Mouse (Mus musculus): Measurements from ENCODE around the gene Zfp202.
"Not testable (repeated sequence)": the region's sequence is repeated elsewhere in the genome, so short reads cannot be mapped to it uniquely, and the experiment has no call there.

Gene Zfp202

GRCm38 (mm10) chr9:40192098-40193038 is at the start of gene Zfp202:
Gene Zfp202 (plus strand): TSS chr9:40192316.
- DNase-seq (ENCODE audit: low spot score in 2 of 2) = peak; percentile 80 to 83

- no peak for DNase-seq (ENCODE audit: low spot score in 2 of 2)
These were observed 36.9 kb upstream of the Zfp202 start for GRCm38 (mm10) chr9:40155118-40155644.

GRCm38 (mm10) chr9:40166446-40166845 is 25.7 kb upstream of the Zfp202 start:
- no peak for DNase-seq (ENCODE audit: low spot score in 2 of 2)

GRCm38 (mm10) chr9:40177017-40177416 is 15.1 kb upstream of the Zfp202 start:
- DNase-seq (ENCODE audit: low spot score in 2 of 2) = no peak

- DNase-seq (ENCODE audit: low spot score in 2 of 2) = no peak
These were observed 11.5 kb upstream of the Zfp202 start, which contains the start of gene Olfr986 for GRCm38 (mm10) chr9:40180620-40181019. Gene Olfr986 (plus strand): TSS chr9:40180920.

GRCm38 (mm10) chr9:40185166-40185565 is 7.0 kb upstream of the Zfp202 start:
- DNase-seq (ENCODE audit: low spot score in 2 of 2) = not testable (repeated sequence)

GRCm38 (mm10) chr9:40191086-40191876 is 835 bp upstream of the Zfp202 start:
- DNase-seq (ENCODE audit: low spot score in 2 of 2) = no peak

- no peak for DNase-seq (ENCODE audit: low spot score in 2 of 2)
These were observed 3.9 kb downstream of the Zfp202 start for GRCm38 (mm10) chr9:40195981-40196380.

- DNase-seq (ENCODE audit: low spot score in 2 of 2) = no peak
These were observed 14.4 kb downstream of the Zfp202 start for GRCm38 (mm10) chr9:40206546-40206950.

- DNase-seq (ENCODE audit: low spot score in 2 of 2) = no peak
These were observed 18.6 kb downstream of the Zfp202 start for GRCm38 (mm10) chr9:40210744-40211143.

GRCm38 (mm10) chr9:40214058-40214457 is 21.9 kb downstream of the Zfp202 start:
- DNase-seq (ENCODE audit: low spot score in 2 of 2) = no peak

- no peak for DNase-seq (ENCODE audit: low spot score in 2 of 2)
These were observed 24.5 kb downstream of the Zfp202 start for GRCm38 (mm10) chr9:40216651-40217050.

GRCm38 (mm10) chr9:40224289-40224688 is 32.2 kb downstream of the Zfp202 start:
- DNase-seq (ENCODE audit: low spot score in 2 of 2) = no peak

GRCm38 (mm10) chr9:40227874-40228789 is 36.0 kb downstream of the Zfp202 start:
- DNase-seq (ENCODE audit: low spot score in 2 of 2) = peak in 1 of 2 experiments; percentile 22

- no peak for DNase-seq (ENCODE audit: low spot score in 2 of 2)
These were observed 36.8 kb downstream of the Zfp202 start for GRCm38 (mm10) chr9:40228804-40229331.

GRCm38 (mm10) chr9:40229479-40229878 is 37.4 kb downstream of the Zfp202 start:
- no peak for DNase-seq (ENCODE audit: low spot score in 2 of 2)

- no peak for DNase-seq (ENCODE audit: low spot score in 2 of 2)
These were observed 38.9 kb downstream of the Zfp202 start for GRCm38 (mm10) chr9:40231019-40231418.

GRCm38 (mm10) chr9:40234233-40235072 is 42.3 kb downstream of the Zfp202 start:
- DNase-seq (ENCODE audit: low spot score in 2 of 2) = no peak

GRCm38 (mm10) chr9:40235220-40235619 is 43.1 kb downstream of the Zfp202 start:
- no peak for DNase-seq (ENCODE audit: low spot score in 2 of 2)

GRCm38 (mm10) chr9:40239749-40240148 is 47.6 kb downstream of the Zfp202 start:
- DNase-seq (ENCODE audit: low spot score in 2 of 2) = no peak

All from right cerebral cortex, postnatal 36 days (tissue).